Mouse (Mus musculus): ENCODE measurements around the gene Cd40. TPM values are rescaled to one million over a fixed set of nuclear protein-coding genes. Genes with fewer than 3 reads are reported as not detected.

The Cd40 gene
- not detected for polyA plus RNA-seq (2014; fragmentation: Illumina TruSeq; extraction: RNeasy Lipid Tissue Mini Kit (QIAGEN cat#74804); ENCODE audit: low read depth, low replicate concordance)

DNA sequence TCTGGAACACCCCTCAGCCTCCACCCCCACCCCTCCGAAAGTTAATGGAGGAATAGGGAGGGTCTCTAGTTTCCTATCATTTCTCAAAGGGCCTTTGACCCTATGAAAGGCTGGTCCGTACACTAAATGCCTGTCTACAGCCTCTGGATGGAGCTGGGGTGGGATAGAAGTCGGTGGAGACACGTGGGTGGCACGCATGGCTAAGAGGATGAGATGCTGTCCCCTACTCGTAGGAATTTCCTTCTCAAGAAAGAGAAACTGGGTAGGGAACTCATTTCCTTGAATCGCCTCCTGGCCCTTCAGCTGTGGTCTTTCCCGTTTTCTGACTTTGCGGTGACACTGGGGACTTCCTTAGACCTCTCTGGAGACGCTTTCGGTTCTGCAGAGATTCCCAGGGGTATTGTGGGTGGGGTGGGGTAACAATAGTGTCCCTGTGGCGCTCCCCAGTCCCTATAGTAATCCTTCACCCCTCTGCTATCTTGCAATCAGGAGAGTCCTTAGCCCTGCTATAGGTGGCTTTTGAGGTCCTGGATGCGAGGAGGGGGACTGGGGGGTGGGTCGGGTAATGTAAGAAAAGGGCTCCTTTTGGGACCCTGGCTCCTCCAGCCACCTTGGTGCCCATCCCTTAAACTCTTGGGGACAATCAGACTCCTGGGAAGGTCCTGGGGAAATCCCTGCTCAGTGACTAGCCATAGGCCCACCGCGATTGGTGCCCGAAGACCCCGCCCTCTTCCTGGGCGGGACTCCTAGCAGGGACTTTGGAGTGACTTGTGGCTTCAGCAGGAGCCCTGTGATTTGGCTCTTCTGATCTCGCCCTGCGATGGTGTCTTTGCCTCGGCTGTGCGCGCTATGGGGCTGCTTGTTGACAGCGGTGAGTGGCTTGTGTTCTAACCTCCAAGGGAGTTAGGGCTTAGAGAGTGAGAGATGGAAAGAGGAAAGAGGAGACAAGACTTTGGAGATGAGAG is at the start of gene Cd40:
TSS of gene Cd40 (plus strand) at position 740 of the 965 bp plus-strand sequence.

DNA sequence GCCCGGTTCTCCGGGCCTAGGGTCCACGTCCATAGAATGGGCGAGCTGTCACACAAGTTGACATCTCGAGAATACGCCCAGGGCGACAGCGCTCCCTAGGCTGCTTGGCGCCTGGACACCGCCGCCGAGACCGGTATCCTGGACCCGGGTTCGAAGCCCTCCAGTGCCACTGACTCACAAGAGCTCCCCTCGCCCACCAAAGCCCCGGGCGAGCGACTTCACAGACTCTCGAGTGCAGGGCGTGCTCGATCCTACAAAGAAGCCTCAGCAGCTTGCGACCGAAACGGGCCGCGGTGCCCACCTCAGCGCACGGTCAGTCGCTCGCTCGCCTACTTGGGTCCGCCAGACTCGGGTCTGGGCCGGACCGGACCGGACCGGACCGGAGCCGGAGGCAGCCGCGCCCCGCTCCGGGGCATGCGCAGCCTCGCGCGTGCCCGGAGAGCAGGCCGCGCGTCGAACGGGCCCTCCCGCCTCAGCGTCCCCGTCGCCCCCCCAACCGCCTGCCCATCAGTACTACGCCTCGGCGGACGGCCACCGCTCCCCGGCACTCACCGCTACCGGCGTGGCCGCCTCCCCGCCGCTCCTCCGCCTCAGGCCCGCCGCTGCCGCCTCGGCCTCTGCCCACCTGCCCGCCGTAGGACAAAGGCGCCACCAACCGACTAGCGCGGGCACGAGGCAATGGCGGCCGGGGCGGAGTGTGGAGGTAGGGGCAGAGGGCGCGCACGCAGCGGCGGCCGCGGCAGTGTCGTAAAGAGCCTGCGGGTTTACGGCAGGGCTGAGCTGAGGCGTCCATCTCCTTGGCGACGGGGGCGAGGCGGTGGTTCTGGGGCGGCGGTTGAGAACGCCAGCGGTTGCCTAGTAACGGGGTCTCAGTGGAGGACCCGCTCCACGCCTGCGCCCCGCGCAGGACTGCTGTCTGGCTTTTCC is 21.0 kb upstream of the Cd40 start, which contains the start of gene Ncoa5:
TSS of gene Ncoa5 (minus strand) at position 737 of the 927 bp plus-strand sequence.

DNA sequence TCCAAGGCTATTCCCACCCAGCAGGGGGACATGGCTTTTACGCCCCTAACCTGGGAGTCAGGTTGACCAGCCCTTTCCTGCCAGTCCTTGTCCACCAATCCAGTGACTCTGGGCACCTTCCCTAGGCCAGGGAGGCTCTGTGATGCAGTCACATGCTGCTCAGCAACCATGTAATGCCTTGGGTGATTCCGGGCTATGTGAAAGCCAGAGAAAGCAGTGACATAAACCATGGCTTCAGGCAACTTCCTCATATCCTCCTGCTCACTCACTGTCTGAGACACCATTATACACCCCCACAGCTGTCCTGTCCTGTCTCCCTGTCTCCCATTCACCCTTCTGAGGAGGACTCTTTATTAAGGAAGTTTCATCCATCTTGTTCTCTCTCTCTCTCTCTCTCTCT is 35.2 kb downstream of the Cd40 start, which contains the start of gene 1700025C18Rik:
TSS of gene 1700025C18Rik (minus strand) at position 101 of the 400 bp plus-strand sequence.

Other genes with a start within 250 kb of the Cd40 start
- 6.0 TPM for gene Zswim1, start 232.9 kb upstream of the Cd40 start, polyA plus RNA-seq (2014; fragmentation: Illumina TruSeq; extraction: RNeasy Lipid Tissue Mini Kit (QIAGEN cat#74804); ENCODE audit: low read depth, low replicate concordance)
- 15.7 TPM for gene Spata25, start 227.1 kb upstream of the Cd40 start, polyA plus RNA-seq (2014; fragmentation: Illumina TruSeq; extraction: RNeasy Lipid Tissue Mini Kit (QIAGEN cat#74804); ENCODE audit: low read depth, low replicate concordance)
- gene Ctsa, start 222.8 kb upstream of the Cd40 start, polyA plus RNA-seq (2014; fragmentation: Illumina TruSeq; extraction: RNeasy Lipid Tissue Mini Kit (QIAGEN cat#74804); ENCODE audit: low read depth, low replicate concordance) = 5.4 TPM
- gene Neurl2, start 222.2 kb upstream of the Cd40 start, polyA plus RNA-seq (2014; fragmentation: Illumina TruSeq; extraction: RNeasy Lipid Tissue Mini Kit (QIAGEN cat#74804); ENCODE audit: low read depth, low replicate concordance) = not detected
- gene Pltp, start 197.9 kb upstream of the Cd40 start, polyA plus RNA-seq (2014; fragmentation: Illumina TruSeq; extraction: RNeasy Lipid Tissue Mini Kit (QIAGEN cat#74804); ENCODE audit: low read depth, low replicate concordance) = 1.1 TPM
- 2.8 TPM for gene Pcif1, start 176.3 kb upstream of the Cd40 start, polyA plus RNA-seq (2014; fragmentation: Illumina TruSeq; extraction: RNeasy Lipid Tissue Mini Kit (QIAGEN cat#74804); ENCODE audit: low read depth, low replicate concordance)
- gene Zfp335, start 143.9 kb upstream of the Cd40 start, polyA plus RNA-seq (2014; fragmentation: Illumina TruSeq; extraction: RNeasy Lipid Tissue Mini Kit (QIAGEN cat#74804); ENCODE audit: low read depth, low replicate concordance) = 0.22 TPM
- not detected for gene Mmp9, start 114.8 kb upstream of the Cd40 start, polyA plus RNA-seq (2014; fragmentation: Illumina TruSeq; extraction: RNeasy Lipid Tissue Mini Kit (QIAGEN cat#74804); ENCODE audit: low read depth, low replicate concordance)
- gene Slc12a5, start 94.8 kb upstream of the Cd40 start, polyA plus RNA-seq (2014; fragmentation: Illumina TruSeq; extraction: RNeasy Lipid Tissue Mini Kit (QIAGEN cat#74804); ENCODE audit: low read depth, low replicate concordance) = 8.0 TPM
- gene Ncoa5, start 20.8 kb upstream of the Cd40 start, polyA plus RNA-seq (2014; fragmentation: Illumina TruSeq; extraction: RNeasy Lipid Tissue Mini Kit (QIAGEN cat#74804); ENCODE audit: low read depth, low replicate concordance) = 22.8 TPM
- 2.2 TPM for gene 1700025C18Rik, start 35.1 kb downstream of the Cd40 start, polyA plus RNA-seq (2014; fragmentation: Illumina TruSeq; extraction: RNeasy Lipid Tissue Mini Kit (QIAGEN cat#74804); ENCODE audit: low read depth, low replicate concordance)
- not detected for gene Cdh22, start 179.2 kb downstream of the Cd40 start, polyA plus RNA-seq (2014; fragmentation: Illumina TruSeq; extraction: RNeasy Lipid Tissue Mini Kit (QIAGEN cat#74804); ENCODE audit: low read depth, low replicate concordance)
- 3.6 TPM for gene Slc35c2, start 232.2 kb downstream of the Cd40 start, polyA plus RNA-seq (2014; fragmentation: Illumina TruSeq; extraction: RNeasy Lipid Tissue Mini Kit (QIAGEN cat#74804); ENCODE audit: low read depth, low replicate concordance)